In genomic region chr4:134152112-134152511, GRCm38 (mm10) we compare ENCODE assay signal across 21 mouse cellular contexts. TPM values are rescaled to one million over a fixed set of nuclear protein-coding genes. Genes with fewer than 3 reads are reported as not detected.
"Had no signal": no experiment of that assay in that cellular context is flagged by ENCODE, and none has a peak within 500 bp of the region (broad histone marks: within the 10 kb centered on the region; RNA-seq: fewer than 3 reads in every experiment).

No protein-coding gene starts in this region.

- DNase-seq: lung, adult 2 months; lung, postnatal 14 days; lung, postnatal 36 days; right cerebral cortex, postnatal 14 days; thymus, adult 2 months; thymus, postnatal 25 days; thymus, postnatal 4 days had no signal

- H3K9ac ChIP-seq: lung, embryonic 15.5 days; midbrain, embryonic 13.5 days; midbrain, embryonic 15.5 days; neural tube, embryonic 12.5 days; stomach, embryonic 15.5 days had no signal

- H3K4me3 ChIP-seq: lung, embryonic 15.5 days; megakaryocyte, embryonic 14.5 days; midbrain, embryonic 13.5 days; midbrain, embryonic 15.5 days; neural tube, embryonic 12.5 days; stomach, embryonic 15.5 days had no signal

- H3K4me2 ChIP-seq: lung, embryonic 15.5 days; midbrain, embryonic 13.5 days; midbrain, embryonic 15.5 days; neural tube, embryonic 12.5 days; stomach, embryonic 15.5 days had no signal

- H3K27ac ChIP-seq: lung, embryonic 15.5 days; macrophage; midbrain, embryonic 13.5 days; midbrain, embryonic 15.5 days; neural tube, embryonic 12.5 days; stomach, embryonic 15.5 days; stomach, postnatal 0 days had no signal

- H3K4me1 ChIP-seq: lung, embryonic 15.5 days; megakaryocyte, embryonic 14.5 days; midbrain, embryonic 13.5 days; midbrain, embryonic 15.5 days; neural tube, embryonic 12.5 days; stomach, embryonic 15.5 days had no signal

- ATAC-seq: lung, postnatal 0 days; midbrain, embryonic 13.5 days; midbrain, embryonic 15.5 days had no signal

- H3K9me3 ChIP-seq: lung, embryonic 15.5 days; megakaryocyte, embryonic 14.5 days; midbrain, embryonic 13.5 days; midbrain, embryonic 15.5 days; neural tube, embryonic 12.5 days; stomach, embryonic 15.5 days had no signal

- H3K27me3 ChIP-seq: lung, embryonic 15.5 days; megakaryocyte, embryonic 14.5 days; midbrain, embryonic 13.5 days; midbrain, embryonic 15.5 days; neural tube, embryonic 12.5 days; stomach, embryonic 15.5 days had no signal

RNA-seq across cellular contexts. Expression of gene Gm7534, which starts 50.7 kb away (rescaled TPM):
- polyA plus RNA-seq: lung, adult 2 months; lung, embryonic 15.5 days; lung, postnatal 0 days; macrophage; midbrain, embryonic 13.5 days; midbrain, embryonic 15.5 days; midbrain, postnatal 0 days; neural tube, embryonic 12.5 days; neural tube, embryonic 14.5 days; spleen, adult 2 months; stomach, embryonic 15.5 days; stomach, postnatal 0 days; testis, adult 2 months; urinary bladder, adult 2 months had no signal
